Mouse (Mus musculus) gastrocnemius, postnatal 4 days (tissue): Measurements from ENCODE around the gene ccdc198. TPM values are rescaled to one million over a fixed set of nuclear protein-coding genes. Genes with fewer than 3 reads are reported as not detected.

Experiments used
- DNase-seq, 2 experiments: peaks; one replicate each; pipeline ENCODE4 v3.0.0; 2021 to 2022; ENCODE audit warnings: low spot score in 2 of 2, mixed read lengths in 2 of 2
- total RNA-seq, 2 experiments: library from RNA; stranded (reverse); gene quantifications; 2 replicates each; pipeline ENCODE4 v1.2.3; 2021

Gene ccdc198
- total RNA-seq, 2 experiments from 2014 or later = not detected

GRCm38 (mm10) chr14:49201073-49201778, 44.0 kb downstream of the ccdc198 start:
- no peak for DNase-seq

DNA sequence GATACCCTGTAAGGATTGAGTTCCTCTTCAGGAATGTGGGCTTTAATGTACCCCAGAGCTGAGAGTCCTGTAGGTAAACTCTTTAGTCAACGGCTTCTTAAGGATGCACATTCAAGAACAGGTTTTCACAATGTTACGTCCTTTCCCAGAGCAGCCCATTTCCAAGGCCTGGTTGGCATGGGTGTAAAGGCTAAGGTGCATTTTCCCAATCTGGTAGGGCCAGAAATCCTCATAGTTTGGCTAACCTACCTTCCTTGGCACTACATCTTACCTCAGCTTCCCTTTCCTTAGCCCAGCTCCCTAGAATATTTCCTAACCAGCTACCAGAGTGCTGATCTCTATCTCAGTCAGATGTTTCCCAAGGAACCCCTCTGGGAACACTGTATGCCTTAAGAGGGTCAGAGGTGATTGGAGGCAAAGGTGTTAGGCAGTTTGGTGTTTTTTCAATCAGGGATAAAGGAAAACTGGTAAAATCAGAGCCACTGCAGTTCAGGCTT, 48.2 kb downstream of the ccdc198 start:
- DNase-seq = no peak

DNA sequence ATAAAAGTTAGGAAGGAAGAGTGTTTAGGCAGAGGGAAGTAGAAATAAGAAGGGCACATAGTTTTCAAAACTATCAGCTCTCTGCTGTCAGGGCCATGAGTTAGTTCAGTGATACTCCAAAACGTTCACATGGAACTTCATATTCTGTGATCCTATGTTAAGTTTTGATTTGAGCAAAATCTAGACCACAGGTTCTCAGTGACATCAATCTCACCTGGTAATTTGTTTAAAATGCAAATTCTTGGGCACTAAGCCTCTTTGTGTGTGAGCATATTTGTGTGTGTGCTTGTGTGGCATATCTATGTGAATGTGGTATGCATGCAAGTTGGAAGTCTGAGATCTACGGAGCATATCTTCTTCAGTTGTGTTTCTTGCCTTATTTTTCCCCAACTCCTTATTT, 59.0 kb downstream of the ccdc198 start:
- no peak for DNase-seq

DNA sequence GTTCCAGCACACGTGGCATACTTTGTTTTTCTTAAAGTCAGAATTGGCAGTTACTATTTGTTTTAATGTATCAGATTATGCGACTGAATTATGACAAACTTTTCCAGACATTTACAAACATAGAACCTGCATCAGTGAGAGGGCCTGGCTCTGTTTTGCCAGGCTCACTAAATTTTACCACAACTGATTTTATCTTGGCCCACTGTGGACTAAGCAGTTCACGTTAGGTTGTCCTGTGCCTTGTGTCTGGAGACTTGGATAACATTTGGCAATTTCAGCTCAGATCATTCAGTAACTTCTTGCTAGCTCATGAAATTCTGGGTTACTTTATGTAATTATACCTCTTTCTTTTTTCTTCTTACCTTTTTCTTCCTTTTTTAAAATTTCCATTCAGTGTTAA, 65.5 kb downstream of the ccdc198 start:
- no peak for DNase-seq

GRCm38 (mm10) chr14:49173290-49174135, 71.8 kb downstream of the ccdc198 start:
- no peak for DNase-seq

- DNase-seq = peak; percentile 37 to 63
These were observed 72.7 kb downstream of the ccdc198 start for GRCm38 (mm10) chr14:49172582-49172988.

DNA sequence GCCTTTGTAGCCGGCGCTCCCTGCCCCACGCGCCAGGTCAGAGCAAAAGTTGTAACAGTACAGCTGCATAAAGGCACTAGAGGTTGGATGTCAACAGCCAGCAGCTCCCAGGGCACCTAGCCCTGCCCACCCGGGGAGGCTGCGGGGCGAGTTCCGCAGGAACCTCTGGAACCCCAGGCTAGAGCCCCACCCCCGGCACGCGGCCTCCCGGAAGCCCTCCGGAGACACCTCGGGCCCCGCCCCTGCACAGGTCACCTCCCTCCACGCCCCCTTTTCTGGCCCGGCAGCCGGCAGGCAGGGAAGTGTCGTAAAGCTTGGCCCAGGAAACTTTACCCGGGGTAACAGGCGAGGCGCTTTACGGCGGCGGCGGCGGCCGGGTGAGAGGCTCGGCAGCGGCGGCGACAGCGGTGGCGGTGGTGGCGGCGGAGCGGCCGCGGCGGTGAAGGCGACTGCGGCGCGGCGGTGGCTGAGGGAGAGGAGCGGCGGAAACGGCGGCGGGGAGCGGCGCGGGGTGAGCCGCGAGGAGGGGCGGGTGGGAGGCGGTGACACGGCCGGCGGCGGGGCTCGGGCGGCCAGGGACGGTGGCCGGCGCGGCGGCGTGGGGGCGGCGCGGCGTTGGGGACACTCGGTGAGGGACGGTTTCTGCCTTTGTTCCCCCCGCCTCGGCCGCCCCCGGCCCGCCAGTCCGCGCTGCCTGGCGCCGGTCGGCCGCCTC, 73.2 kb downstream of the ccdc198 start, which contains the start of gene Naa30:
TSS of gene Naa30 (plus strand) at position 360 of the 715 bp plus-strand sequence.
- DNase-seq = peak; percentile 87 to 94

DNA sequence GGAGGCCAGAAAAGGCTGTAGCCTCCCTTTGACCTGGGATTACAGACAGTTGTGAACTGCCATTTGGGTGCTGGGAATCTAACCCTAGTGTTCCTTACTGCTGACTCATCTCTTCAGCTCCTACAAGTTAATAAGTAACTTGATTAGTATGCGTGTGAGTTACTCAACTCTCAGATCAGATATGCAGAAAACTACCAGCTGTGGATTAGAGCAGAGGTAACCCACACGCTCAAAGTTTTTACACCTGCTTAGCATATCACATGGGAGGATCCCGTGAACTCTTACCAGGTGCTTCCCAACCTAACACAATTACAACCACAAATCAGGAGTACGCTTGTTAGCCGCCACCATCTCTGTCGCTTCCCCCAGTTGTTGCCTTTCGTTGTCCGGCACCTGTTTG, 74.0 kb downstream of the ccdc198 start:
- DNase-seq = no peak

Other genes starting within 250 kb of the ccdc198 start
- 10 to 100 TPM; 10.8 to 11.8 TPM for gene Ap5m1, start 179.4 kb downstream of the ccdc198 start, total RNA-seq
- gene Exoc5, start 178.8 kb downstream of the ccdc198 start, total RNA-seq = 10 to 100 TPM; 30.1 to 38.4 TPM
- 10 to 100 TPM; 21.5 to 29.2 TPM for gene Naa30, start 73.2 kb downstream of the ccdc198 start, total RNA-seq